Mouse (Mus musculus) embryonic facial prominence, embryonic 15.5 days (tissue): Measurements from ENCODE around the gene Lrp1. TPM values are rescaled to one million over a fixed set of nuclear protein-coding genes. Genes with fewer than 3 reads are reported as not detected.

ENCODE experiments used
- ATAC-seq: fragments of 200-750 bp; cut with Nextera tagmentation; 2 replicates; pipeline ENCODE4 v1.8.0; 2017; ENCODE audit warnings: low read depth, moderate TSS enrichment; ENCODE audit not compliant: insufficient number of reproducible peaks, low FRiP score, low TSS enrichment
- H3K27ac ChIP-seq: fragments of 300-500 bp; sonication (generic); replicated peaks from 2 replicates; pipeline ENCODE4 v1.5.1; 2015; ENCODE audit warnings: mild to moderate bottlenecking, inconsistent platforms
- H3K27me3 ChIP-seq: fragments of 300-500 bp; sonication (generic); 2 replicates; pipeline ENCODE4 v1.6.1; 2015; ENCODE audit warnings: inconsistent platforms
- H3K36me3 ChIP-seq: fragments of 300-500 bp; sonication (generic); 2 replicates; pipeline ENCODE4 v1.6.1; 2015; ENCODE audit warnings: mild to moderate bottlenecking, inconsistent platforms
- H3K4me1 ChIP-seq: fragments of 300-500 bp; sonication (generic); 2 replicates; pipeline ENCODE4 v1.6.1; 2015; ENCODE audit warnings: inconsistent platforms
- H3K4me2 ChIP-seq: fragments of 300-500 bp; sonication (generic); replicated peaks from 2 replicates; pipeline ENCODE4 v1.6.1; 2015; ENCODE audit warnings: mild to moderate bottlenecking, inconsistent platforms
- H3K4me3 ChIP-seq: fragments of 300-500 bp; sonication (generic); replicated peaks from 2 replicates; pipeline ENCODE4 v1.5.1; 2015; ENCODE audit warnings: mild to moderate bottlenecking, inconsistent platforms
- H3K9ac ChIP-seq: fragments of 300-500 bp; sonication (generic); 2 replicates; pipeline ENCODE4 v1.6.1; 2015; ENCODE audit warnings: inconsistent platforms
- H3K9me3 ChIP-seq: fragments of 300-500 bp; sonication (generic); replicated peaks from 2 replicates; pipeline ENCODE4 v1.6.1; 2016; ENCODE audit warnings: inconsistent platforms
- WGBS: fragments of 180-500 bp; shearing (Covaris S2); methylation state at CpG from one replicate; pipeline ENCODE4 v1.1.7; 2015; 5-methylcytosine and 5-hydroxymethylcytosine counted together
- polyA plus RNA-seq: library from polyadenylated mRNA; unstranded; fragments of >200 nt; fragmentation: Nextera tagmentation; extraction: Ambion mirVana; gene quantifications from 2 replicates; pipeline ENCODE4 v1.2.1, GENCODE M21; 2015

Lrp1 gene
- polyA plus RNA-seq, 1 experiment from 2014 or later, result 163 TPM

GRCm38 (mm10) chr10:127509051-127509836 lies 111.7 kb downstream of the Lrp1 start:
- Histone ChIP-seq H3K27me3 (peaks cover 67% of the 10 kb centered on the region), H3K4me2 (peak overlapping the region; percentile 87), H3K36me3 (peaks cover 6% of the 10 kb centered on the region), H3K4me1 (peaks cover 65% of the 10 kb centered on the region), H3K27ac (no peak overlapping the region), H3K4me3 (peak overlapping the region; percentile 42), H3K9me3 (no peaks in the 10 kb centered on the region), H3K9ac (no peak overlapping the region)
- ATAC-seq, result peak; percentile 59
- WGBS, result under 1% methylated on average over 35 of the region's 35 CpGs

GRCm38 (mm10) chr10:127508239-127508638 lies 112.7 kb downstream of the Lrp1 start:
- WGBS, result 6% methylated on average over 15 of the region's 15 CpGs
- H3K9me3 ChIP-seq, result no peaks in the 10 kb centered on the region
- peak overlapping the region; percentile 87 for H3K4me2 ChIP-seq
- peaks cover 57% of the 10 kb centered on the region for H3K27me3 ChIP-seq
- no peak overlapping the region for H3K9ac ChIP-seq
- H3K36me3 ChIP-seq, result peaks cover 9% of the 10 kb centered on the region
- peak overlapping the region; percentile 42; the same call in 1 of the 2 replicates for H3K4me3 ChIP-seq
- ATAC-seq, result no peak
- no peak overlapping the region for H3K27ac ChIP-seq
- H3K4me1 ChIP-seq, result peaks cover 55% of the 10 kb centered on the region

- H3K9ac ChIP-seq, result no peak within 1 kb of the TSS
- peaks cover 4% of the 10 kb centered on the region; the same call in 1 of the 2 replicates for H3K27me3 ChIP-seq
- no peak within 1 kb of the TSS for H3K4me2 ChIP-seq
- peaks cover 53% of the 10 kb centered on the region for H3K36me3 ChIP-seq
- WGBS, result 59% methylated on average over 13 of the region's 13 CpGs
- ATAC-seq, result peak; percentile 75
- H3K9me3 ChIP-seq, result no peaks in the 10 kb centered on the region
- H3K4me1 ChIP-seq, result no peaks in the 10 kb centered on the region
- no peak within 1 kb of the TSS for H3K27ac ChIP-seq
- H3K4me3 ChIP-seq, result no peak within 1 kb of the TSS
Observed at GRCm38 (mm10) chr10:127500894-127501893, 119.8 kb downstream of the Lrp1 start, which contains the start of gene Stac3. TSS of gene Stac3 (plus strand) at chr10:127501686.

GRCm38 (mm10) chr10:127500042-127500441 lies 120.9 kb downstream of the Lrp1 start:
- H3K36me3 ChIP-seq, result peaks cover 56% of the 10 kb centered on the region
- WGBS, result 73% methylated on average over 4 of the region's 4 CpGs
- no peak for ATAC-seq

GRCm38 (mm10) chr10:127499516-127499915 lies 121.4 kb downstream of the Lrp1 start:
- no peaks in the 10 kb centered on the region for H3K27me3 ChIP-seq
- H3K4me1 ChIP-seq, result no peaks in the 10 kb centered on the region
- no peak overlapping the region for H3K9ac ChIP-seq
- H3K4me3 ChIP-seq, result no peak overlapping the region
- ATAC-seq, result no peak
- peaks cover 61% of the 10 kb centered on the region for H3K36me3 ChIP-seq
- no peaks in the 10 kb centered on the region for H3K9me3 ChIP-seq
- no peak overlapping the region for H3K27ac ChIP-seq
- no peak overlapping the region for H3K4me2 ChIP-seq
- 82% methylated on average over 5 of the region's 5 CpGs for WGBS

More at GRCm38 (mm10) chr10:127500042-127500441, 120.9 kb downstream of the Lrp1 start:
- Histone ChIP-seq H3K9me3 (no peaks in the 10 kb centered on the region), H3K4me2 (no peak overlapping the region), H3K4me3 (no peak overlapping the region), H3K27ac (no peak overlapping the region), H3K4me1 (no peaks in the 10 kb centered on the region), H3K9ac (no peak overlapping the region), H3K27me3 (no peaks in the 10 kb centered on the region)

GRCm38 (mm10) chr10:127496156-127496555 lies 124.8 kb downstream of the Lrp1 start:
- WGBS, result 93% methylated on average over 3 of the region's 3 CpGs
- ATAC-seq, result no peak

GRCm38 (mm10) chr10:127492118-127492517 lies 128.8 kb downstream of the Lrp1 start:
- H3K4me3 ChIP-seq, result no peak overlapping the region

More at GRCm38 (mm10) chr10:127496156-127496555, 124.8 kb downstream of the Lrp1 start:
- Histone ChIP-seq H3K27ac (no peak overlapping the region), H3K4me3 (no peak overlapping the region), H3K9me3 (no peaks in the 10 kb centered on the region), H3K4me1 (no peaks in the 10 kb centered on the region), H3K36me3 (peaks cover 88% of the 10 kb centered on the region), H3K4me2 (no peak overlapping the region), H3K9ac (no peak overlapping the region), H3K27me3 (no peaks in the 10 kb centered on the region)

GRCm38 (mm10) chr10:127491128-127491512 lies 129.8 kb downstream of the Lrp1 start:
- Histone ChIP-seq H3K36me3 (peaks cover 81% of the 10 kb centered on the region), H3K9ac (no peak overlapping the region), H3K27me3 (no peaks in the 10 kb centered on the region), H3K4me2 (no peak overlapping the region), H3K27ac (no peak overlapping the region), H3K4me1 (no peaks in the 10 kb centered on the region), H3K9me3 (no peaks in the 10 kb centered on the region), H3K4me3 (no peak overlapping the region)
- WGBS, result 78% methylated on average over 8 of the region's 8 CpGs
- no peak for ATAC-seq

More at GRCm38 (mm10) chr10:127492118-127492517, 128.8 kb downstream of the Lrp1 start:
- Histone ChIP-seq H3K9ac (no peak overlapping the region), H3K27me3 (no peaks in the 10 kb centered on the region), H3K27ac (no peak overlapping the region), H3K4me1 (no peaks in the 10 kb centered on the region), H3K4me2 (no peak overlapping the region), H3K9me3 (no peaks in the 10 kb centered on the region), H3K36me3 (peaks cover 86% of the 10 kb centered on the region)
- no peak for ATAC-seq
- 66% methylated on average over 3 of the region's 3 CpGs for WGBS

GRCm38 (mm10) chr10:127490160-127491127 lies 130.5 kb downstream of the Lrp1 start:
- Histone ChIP-seq H3K27me3 (no peaks in the 10 kb centered on the region), H3K27ac (no peak overlapping the region), H3K4me3 (no peak overlapping the region), H3K36me3 (peaks cover 80% of the 10 kb centered on the region), H3K9me3 (no peaks in the 10 kb centered on the region), H3K9ac (no peak overlapping the region), H3K4me1 (no peaks in the 10 kb centered on the region), H3K4me2 (no peak overlapping the region)
- no peak for ATAC-seq
- WGBS, result 68% methylated on average over 18 of the region's 18 CpGs

GRCm38 (mm10) chr10:127488856-127489255 lies 132.1 kb downstream of the Lrp1 start:
- WGBS, result 84% methylated on average over 7 of the region's 7 CpGs
- no peaks in the 10 kb centered on the region for H3K9me3 ChIP-seq
- no peak overlapping the region for H3K4me2 ChIP-seq
- H3K36me3 ChIP-seq, result peaks cover 80% of the 10 kb centered on the region
- no peak overlapping the region for H3K27ac ChIP-seq
- H3K27me3 ChIP-seq, result no peaks in the 10 kb centered on the region
- no peak overlapping the region for H3K4me3 ChIP-seq
- no peaks in the 10 kb centered on the region for H3K4me1 ChIP-seq
- no peak overlapping the region for H3K9ac ChIP-seq
- no peak for ATAC-seq
